Mouse (Mus musculus) brain, embryonic 14.5 days (tissue): ENCODE measurements around the gene Cirbp.

Experiments
- CTCF ChIP-seq: fragments of 200-500 bp; IDR thresholded peaks from 2 replicates; pipeline ENCODE4 v1.5.1; 2012; ENCODE audit warnings: inconsistent platforms, mild to moderate bottlenecking, moderate library complexity, borderline replicate concordance; ENCODE audit not compliant: insufficient read depth, insufficient read length; ENCODE audit errors: extremely low read depth
- POLR2A ChIP-seq: fragments of 200-500 bp; IDR thresholded peaks from 2 replicates; pipeline ENCODE4 v1.6.1; 2012; ENCODE audit warnings: mild to moderate bottlenecking, inconsistent platforms, borderline replicate concordance; ENCODE audit not compliant: poor library complexity, insufficient read depth, insufficient read length, severe bottlenecking; ENCODE audit errors: extremely low read depth

- TF ChIP-seq CTCF: no peak
- no peak for TF ChIP-seq POLR2A
These were observed 11.9 kb downstream of the Cirbp start for GRCm38 (mm10) chr10:80177441-80178279.
